Mouse (Mus musculus) liver, embryonic 16.5 days (tissue): ENCODE data around the gene Ccdc33. TPM values are rescaled to one million over a fixed set of nuclear protein-coding genes. Genes with fewer than 3 reads are reported as not detected.

ENCODE experiments used
- ATAC-seq: fragments of 200-750 bp; cut with Nextera tagmentation; 2 replicates; pipeline ENCODE4 v1.8.0; 2017; ENCODE audit warnings: low read depth, mild to moderate bottlenecking, moderate number of reproducible peaks, moderate library complexity
- H3K27ac ChIP-seq: fragments of 300-500 bp; sonication (generic); 2 replicates; pipeline ENCODE4 v1.5.1; 2014; ENCODE audit warnings: mild to moderate bottlenecking, low read length
- H3K27me3 ChIP-seq: fragments of 300-500 bp; sonication (generic); 2 replicates; pipeline ENCODE4 v1.6.1; 2014; ENCODE audit warnings: low read depth, low read length, mixed read lengths; ENCODE audit not compliant: control insufficient read depth, insufficient read depth
- H3K36me3 ChIP-seq: fragments of 300-500 bp; sonication (generic); 2 replicates; pipeline ENCODE4 v1.6.1; 2014; ENCODE audit warnings: mild to moderate bottlenecking; ENCODE audit not compliant: control insufficient read depth, insufficient read depth
- H3K4me1 ChIP-seq: fragments of 300-500 bp; sonication (generic); 2 replicates; pipeline ENCODE4 v1.6.1; 2014; ENCODE audit warnings: low read depth, low read length, mixed read lengths; ENCODE audit not compliant: control insufficient read depth
- H3K4me2 ChIP-seq: fragments of 300-500 bp; sonication (generic); 2 replicates; pipeline ENCODE4 v1.6.1; 2014; ENCODE audit warnings: low read depth, low read length, mixed read lengths
- H3K4me3 ChIP-seq: fragments of 300-500 bp; sonication (generic); 2 replicates; pipeline ENCODE4 v1.5.1; 2014; ENCODE audit warnings: low read depth, mild to moderate bottlenecking, low read length
- H3K9ac ChIP-seq: fragments of 300-500 bp; sonication (generic); 2 replicates; pipeline ENCODE4 v1.6.1; 2014; ENCODE audit warnings: low read depth, low read length
- H3K9me3 ChIP-seq: fragments of 300-500 bp; sonication (generic); replicated peaks from 2 replicates; pipeline ENCODE4 v1.6.1; 2016; ENCODE audit warnings: low read length; ENCODE audit not compliant: control insufficient read depth
- WGBS: fragments of 180-500 bp; shearing (Covaris S2); extraction: QIAGEN DNeasy Blood & Tissue Kit; methylation state at CpG from one replicate; pipeline ENCODE4 v1.1.7; 2014; ENCODE audit not compliant: insufficient replicate concordance; 5-methylcytosine and 5-hydroxymethylcytosine counted together
- polyA plus RNA-seq: library from polyadenylated mRNA; unstranded; fragments of >200 nt; fragmentation: Nextera tagmentation; extraction: Ambion mirVana; gene quantifications from 2 replicates; pipeline ENCODE4 v1.2.1, GENCODE M21; 2015

Ccdc33 gene
- polyA plus RNA-seq: not detected in 2 replicates

GRCm38 (mm10) chr9:58118671-58119070 is at the start of gene Ccdc33:
Ccdc33 (minus strand) TSS chr9:58118823.
- H3K9me3 ChIP-seq: no peaks in the 10 kb centered on the region
- H3K9ac ChIP-seq: no peak within 1 kb of the TSS
- no peaks in the 10 kb centered on the region for H3K36me3 ChIP-seq
- no peak for ATAC-seq
- 23% methylated on average over 2 of the region's 2 CpGs for WGBS
- peaks cover 20% of the 10 kb centered on the region for H3K27me3 ChIP-seq
- H3K4me3 ChIP-seq: no peak within 1 kb of the TSS
- H3K4me1 ChIP-seq: no peaks in the 10 kb centered on the region
- H3K27ac ChIP-seq: no peak within 1 kb of the TSS
- no peak within 1 kb of the TSS for H3K4me2 ChIP-seq

DNA sequence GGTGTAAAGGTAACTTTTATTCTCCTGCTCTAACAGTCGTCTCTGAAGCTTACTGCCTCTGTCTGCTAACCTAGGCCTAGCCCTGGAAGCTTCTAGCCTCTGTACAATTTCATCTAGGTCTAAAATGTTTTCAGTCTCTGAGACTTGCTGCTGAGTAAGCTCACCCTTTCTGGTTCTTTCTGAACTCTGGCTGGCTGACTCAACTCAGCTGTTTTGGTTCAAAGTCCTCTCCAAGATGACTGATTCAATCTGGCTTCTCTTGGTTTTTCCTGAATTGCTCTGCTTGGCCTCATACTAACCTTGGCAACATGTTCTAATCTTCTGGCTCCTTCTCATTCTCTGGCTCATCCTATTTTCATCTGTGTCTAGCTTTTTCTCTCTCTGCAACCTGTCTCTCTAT is 47.2 kb upstream of the Ccdc33 start:
- 44% methylated on average over 1 of the region's 1 CpGs for WGBS
- H3K27ac ChIP-seq: no peak overlapping the region
- H3K27me3 ChIP-seq: no peaks in the 10 kb centered on the region
- no peaks in the 10 kb centered on the region for H3K36me3 ChIP-seq
- no peaks in the 10 kb centered on the region for H3K4me1 ChIP-seq
- no peaks in the 10 kb centered on the region for H3K9me3 ChIP-seq
- H3K4me2 ChIP-seq: no peak overlapping the region
- no peak overlapping the region for H3K9ac ChIP-seq
- no peak overlapping the region for H3K4me3 ChIP-seq
- ATAC-seq: no peak

GRCm38 (mm10) chr9:58163146-58163545 is 44.5 kb upstream of the Ccdc33 start:
- Histone ChIP-seq H3K27me3 (no peaks in the 10 kb centered on the region), H3K9me3 (no peaks in the 10 kb centered on the region), H3K36me3 (no peaks in the 10 kb centered on the region), H3K4me1 (no peaks in the 10 kb centered on the region), H3K9ac (no peak overlapping the region), H3K4me2 (no peak overlapping the region), H3K4me3 (no peak overlapping the region), H3K27ac (no peak overlapping the region)
- 51% methylated on average over 5 of the region's 5 CpGs for WGBS
- no peak for ATAC-seq

DNA sequence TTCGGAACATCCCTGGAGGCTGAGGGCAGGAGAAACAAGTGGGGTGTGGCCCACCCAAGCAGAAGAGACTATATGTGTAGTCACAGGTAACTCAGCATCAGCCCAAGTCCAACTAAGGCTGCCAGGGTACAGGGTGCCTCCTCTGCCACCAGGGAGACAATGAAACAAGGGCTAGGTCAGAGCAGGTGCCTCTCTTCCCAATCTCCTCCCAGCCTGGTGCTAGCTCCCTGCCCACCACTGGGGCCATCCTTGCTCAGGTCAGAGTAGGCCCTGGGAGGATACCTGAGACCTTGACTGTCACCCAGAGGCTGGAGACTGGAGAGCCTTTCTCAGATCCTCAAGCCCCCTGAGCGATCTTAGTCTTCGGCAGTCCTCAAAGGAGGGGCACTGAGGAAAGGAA is 43.5 kb upstream of the Ccdc33 start:
- 68% methylated on average over 3 of the region's 3 CpGs for WGBS

GRCm38 (mm10) chr9:58160315-58160714 is 41.7 kb upstream of the Ccdc33 start:
- Histone ChIP-seq H3K4me2 (no peak overlapping the region), H3K27ac (no peak overlapping the region), H3K36me3 (no peaks in the 10 kb centered on the region), H3K4me3 (no peak overlapping the region), H3K27me3 (no peaks in the 10 kb centered on the region), H3K9me3 (no peaks in the 10 kb centered on the region), H3K4me1 (no peaks in the 10 kb centered on the region), H3K9ac (no peak overlapping the region)
- no peak for ATAC-seq
- 27% methylated on average over 5 of the region's 5 CpGs for WGBS

More for the DNA sequence above, 43.5 kb upstream of the Ccdc33 start:
- Histone ChIP-seq H3K4me2 (no peak overlapping the region), H3K9ac (no peak overlapping the region), H3K27ac (no peak overlapping the region), H3K4me3 (no peak overlapping the region), H3K27me3 (no peaks in the 10 kb centered on the region), H3K4me1 (no peaks in the 10 kb centered on the region), H3K9me3 (no peaks in the 10 kb centered on the region), H3K36me3 (no peaks in the 10 kb centered on the region)
- ATAC-seq: no peak

- no peak overlapping the region for H3K4me3 ChIP-seq
- H3K4me2 ChIP-seq: no peak overlapping the region
- no peak for ATAC-seq
- H3K27me3 ChIP-seq: no peaks in the 10 kb centered on the region
- H3K9ac ChIP-seq: no peak overlapping the region
- H3K27ac ChIP-seq: no peak overlapping the region
- no peaks in the 10 kb centered on the region for H3K9me3 ChIP-seq
- H3K36me3 ChIP-seq: no peaks in the 10 kb centered on the region
- 47% methylated on average over 4 of the region's 4 CpGs for WGBS
- no peaks in the 10 kb centered on the region for H3K4me1 ChIP-seq
These were observed 41.2 kb upstream of the Ccdc33 start for GRCm38 (mm10) chr9:58159855-58160254.

DNA sequence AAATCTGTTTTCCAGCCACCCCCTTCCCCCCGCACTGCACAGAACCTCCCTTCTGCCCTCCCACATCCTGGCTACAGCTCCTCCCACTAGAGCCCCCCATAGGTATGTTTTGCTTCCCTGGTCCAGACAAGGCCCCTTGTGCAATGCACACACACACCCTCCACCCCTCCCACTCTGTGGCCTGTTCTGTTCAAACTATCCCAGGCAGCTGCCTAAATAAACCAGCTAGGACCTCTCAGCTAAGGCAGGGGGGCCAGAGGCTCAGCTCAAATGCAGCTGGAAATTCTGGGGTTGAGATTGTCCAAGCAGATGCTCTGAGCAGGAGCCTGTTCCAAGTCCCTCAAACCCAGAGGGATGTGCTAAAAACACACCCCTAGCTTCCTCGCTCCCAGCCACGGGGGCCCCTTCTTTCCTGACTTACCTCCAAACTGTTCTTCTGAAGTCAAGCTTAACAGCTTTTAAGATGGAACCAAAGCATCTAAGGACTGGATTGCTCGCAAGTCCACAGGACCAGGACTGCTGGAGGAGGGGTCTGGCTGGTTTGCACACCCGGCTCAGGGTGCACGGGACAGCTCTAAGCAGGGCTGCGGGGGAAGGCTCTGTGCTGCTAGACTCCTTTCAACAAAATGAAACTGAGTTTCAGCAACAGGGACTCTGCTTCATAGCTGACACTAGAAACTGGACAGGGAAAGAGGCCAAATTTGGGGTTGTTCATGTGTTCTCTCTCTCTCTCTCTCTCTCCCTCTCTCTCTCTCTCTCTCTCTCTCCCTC is 40.1 kb upstream of the Ccdc33 start:
- H3K27ac ChIP-seq: no peak overlapping the region
- no peaks in the 10 kb centered on the region for H3K4me1 ChIP-seq
- 30% methylated on average over 7 of the region's 7 CpGs for WGBS
- H3K9me3 ChIP-seq: no peaks in the 10 kb centered on the region
- H3K27me3 ChIP-seq: no peaks in the 10 kb centered on the region
- H3K4me2 ChIP-seq: no peak overlapping the region
- H3K9ac ChIP-seq: no peak overlapping the region
- H3K4me3 ChIP-seq: no peak overlapping the region
- no peaks in the 10 kb centered on the region for H3K36me3 ChIP-seq
- ATAC-seq: no peak

DNA sequence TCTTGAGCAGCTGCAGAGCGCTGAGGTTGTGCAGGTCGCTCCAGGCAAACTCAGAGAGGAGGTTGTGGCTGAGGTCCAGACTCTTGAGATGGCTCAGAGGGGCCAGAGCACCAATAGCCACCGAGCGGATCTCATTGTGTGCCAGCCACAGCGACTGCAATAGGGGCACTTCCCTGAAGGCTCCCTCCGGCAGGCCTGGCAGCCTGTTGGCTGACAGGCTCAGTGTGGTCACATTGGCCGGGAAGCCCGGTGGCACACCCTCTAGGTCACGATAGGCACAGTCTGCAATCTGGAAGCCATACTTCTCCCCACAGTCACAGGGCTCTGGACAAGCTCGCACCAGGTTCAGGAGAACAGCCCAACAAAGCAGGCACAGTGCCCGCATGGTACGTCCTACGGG is 39.2 kb upstream of the Ccdc33 start:
- Histone ChIP-seq H3K36me3 (no peaks in the 10 kb centered on the region), H3K4me2 (no peak overlapping the region), H3K4me3 (no peak overlapping the region), H3K9me3 (no peaks in the 10 kb centered on the region), H3K27ac (no peak overlapping the region), H3K9ac (no peak overlapping the region), H3K27me3 (no peaks in the 10 kb centered on the region), H3K4me1 (no peaks in the 10 kb centered on the region)
- WGBS: 63% methylated on average over 13 of the region's 13 CpGs
- no peak for ATAC-seq

DNA sequence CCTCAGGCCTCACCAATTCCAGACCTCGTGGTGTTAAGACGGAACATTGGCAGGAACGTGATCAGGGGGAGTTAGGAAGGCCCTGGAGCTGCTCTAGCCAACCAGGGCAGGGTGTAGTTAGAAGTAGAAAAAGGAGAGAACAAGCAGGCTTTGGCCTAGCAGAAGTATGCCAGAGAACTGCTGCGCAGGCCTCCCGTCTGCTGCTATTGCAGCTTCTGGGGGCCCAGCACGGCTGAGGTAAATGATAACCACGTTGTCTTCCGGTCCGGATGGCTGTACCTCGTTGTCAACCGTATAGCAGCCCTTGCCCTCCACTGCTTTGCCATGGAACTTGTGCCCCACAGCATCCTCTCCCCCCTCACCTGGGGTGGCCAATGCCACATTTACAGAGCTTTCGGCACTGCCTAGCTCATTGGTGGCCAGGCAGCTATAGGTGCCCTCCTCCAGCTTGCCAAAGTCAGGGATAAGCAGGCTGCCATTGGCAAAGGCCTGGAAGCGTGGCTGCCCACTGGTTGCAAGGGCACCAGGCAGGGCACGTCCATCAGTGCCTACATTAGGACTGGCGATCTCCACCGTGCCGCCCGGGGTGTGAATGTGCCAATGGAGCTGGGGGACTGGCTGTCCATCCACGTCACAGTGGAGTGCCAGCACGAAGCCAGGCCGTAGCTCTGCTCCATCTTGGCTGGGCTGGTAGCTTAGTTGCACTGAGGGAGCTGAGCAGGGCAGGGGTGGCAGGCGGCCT is 38.4 kb upstream of the Ccdc33 start:
- no peak overlapping the region for H3K27ac ChIP-seq
- H3K27me3 ChIP-seq: no peaks in the 10 kb centered on the region
- no peak for ATAC-seq
- H3K9ac ChIP-seq: no peak overlapping the region
- H3K4me2 ChIP-seq: no peak overlapping the region
- no peaks in the 10 kb centered on the region for H3K9me3 ChIP-seq
- 63% methylated on average over 22 of the region's 22 CpGs for WGBS
- no peak overlapping the region for H3K4me3 ChIP-seq
- H3K4me1 ChIP-seq: no peaks in the 10 kb centered on the region
- no peaks in the 10 kb centered on the region for H3K36me3 ChIP-seq
